Mouse (Mus musculus): ENCODE measurements around the gene Gm17087.

Gm17087 gene

DNA sequence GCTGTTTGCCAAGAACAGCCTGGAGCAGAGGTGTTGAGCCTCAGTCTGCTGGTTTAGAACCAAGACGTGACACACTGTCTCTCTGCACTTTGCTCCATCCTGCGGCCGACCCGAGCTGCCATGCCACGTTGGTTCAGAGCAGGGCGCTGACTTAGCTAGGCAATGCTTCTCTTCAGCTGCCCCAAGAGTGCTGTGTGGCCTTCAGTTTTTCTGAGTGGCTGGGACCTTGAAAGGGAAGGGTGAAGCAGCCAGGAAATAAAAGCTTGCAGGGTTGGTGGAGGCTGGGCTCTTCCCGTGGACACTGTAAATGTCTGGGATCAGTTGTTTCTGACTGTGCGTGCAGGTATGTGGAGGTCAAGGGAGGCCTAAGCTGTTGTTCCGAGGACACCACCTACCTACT, 20.4 kb downstream of the Gm17087 start:
- no peak for DNase-seq (ENCODE audit: low spot score in 2 of 2)

DNA sequence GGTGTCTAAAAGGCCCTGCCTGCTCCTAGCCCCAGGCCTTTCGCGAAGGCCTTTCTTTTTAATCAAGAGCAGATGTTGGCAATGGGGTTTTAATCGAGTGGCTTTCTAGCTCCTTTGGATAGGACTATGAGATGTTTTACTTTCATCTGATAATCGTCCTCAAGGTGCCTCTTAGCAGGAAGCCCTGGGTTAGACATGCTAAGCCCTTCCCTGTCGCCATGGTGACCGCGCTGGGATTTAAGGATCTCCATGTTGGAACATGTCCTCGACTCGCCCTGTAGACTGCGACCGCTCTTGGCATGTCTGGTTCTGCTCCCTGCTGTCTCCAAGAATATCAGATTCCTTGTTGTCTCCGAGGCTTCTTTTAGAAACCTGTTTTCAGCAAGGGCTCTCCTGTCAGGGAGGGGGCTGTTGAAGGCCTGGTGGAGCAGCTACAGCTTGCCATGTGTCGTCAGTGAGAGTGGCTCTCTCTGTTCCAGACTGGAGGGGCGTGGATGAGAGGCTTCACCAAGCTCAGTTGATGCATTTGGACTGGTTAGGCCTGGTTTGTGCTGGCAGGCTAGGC, 24.7 kb downstream of the Gm17087 start:
- DNase-seq (ENCODE audit: low spot score in 2 of 2): peak; percentile 51 to 71

DNA sequence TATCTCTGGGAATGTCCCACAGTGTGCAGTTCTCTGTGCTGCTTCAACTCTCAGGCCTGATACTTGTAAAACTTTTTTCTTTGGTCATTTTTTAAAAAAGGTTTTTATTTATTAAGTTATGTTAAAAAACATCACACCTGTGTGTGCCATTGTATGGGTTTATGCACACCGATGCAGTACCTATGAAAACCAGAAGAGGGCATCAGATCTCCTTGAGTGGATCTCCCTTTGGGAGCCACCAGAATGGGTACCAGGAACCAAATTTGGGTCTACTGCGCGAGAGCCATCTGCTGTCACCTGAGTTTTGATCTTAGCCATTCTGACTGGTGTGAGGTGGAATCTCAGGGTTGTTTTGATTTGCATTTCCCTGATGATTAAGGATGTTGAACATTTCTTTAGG, 28.6 kb downstream of the Gm17087 start:
- DNase-seq (ENCODE audit: low spot score in 2 of 2): no peak

DNA sequence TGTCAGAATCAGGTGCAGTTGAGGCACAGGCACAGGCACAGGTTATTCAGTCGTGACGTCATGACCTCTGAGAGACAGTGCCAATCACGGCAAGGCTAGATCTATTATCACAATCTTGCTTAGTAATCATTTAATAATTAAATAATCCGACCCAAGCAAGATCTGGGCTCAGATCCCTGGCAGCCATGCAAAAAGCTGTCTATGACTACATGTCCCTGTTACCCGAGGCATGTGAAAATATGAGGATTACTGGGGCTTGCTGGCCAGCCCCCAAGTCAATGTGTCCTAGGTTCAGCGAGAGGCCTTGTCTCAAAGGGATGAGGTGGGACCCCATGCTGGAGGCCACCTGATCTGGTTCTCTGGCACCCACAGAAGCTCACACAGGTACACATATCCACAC, 30.2 kb downstream of the Gm17087 start:
- no peak for DNase-seq (ENCODE audit: low spot score in 2 of 2)

DNA sequence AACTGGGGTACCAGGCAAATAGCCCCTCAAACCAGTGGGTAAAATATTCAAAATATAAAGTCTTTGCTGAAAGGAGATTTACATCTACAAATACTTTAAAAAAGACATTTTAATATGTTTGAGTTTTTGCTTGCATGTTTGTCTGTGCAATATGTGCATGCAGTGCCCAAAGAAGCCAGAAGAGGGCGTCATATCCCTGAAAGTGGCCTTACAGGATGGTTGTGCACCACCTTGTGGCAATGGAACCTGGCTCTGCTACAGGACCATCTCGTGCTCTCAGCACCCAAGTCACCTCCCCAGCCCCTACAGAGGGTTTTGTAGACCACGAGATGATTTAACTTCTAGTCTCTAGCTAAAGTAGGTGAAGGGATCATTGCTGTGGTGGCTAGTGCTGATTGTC, 32.9 kb downstream of the Gm17087 start:
- DNase-seq (ENCODE audit: low spot score in 2 of 2): no peak

DNA sequence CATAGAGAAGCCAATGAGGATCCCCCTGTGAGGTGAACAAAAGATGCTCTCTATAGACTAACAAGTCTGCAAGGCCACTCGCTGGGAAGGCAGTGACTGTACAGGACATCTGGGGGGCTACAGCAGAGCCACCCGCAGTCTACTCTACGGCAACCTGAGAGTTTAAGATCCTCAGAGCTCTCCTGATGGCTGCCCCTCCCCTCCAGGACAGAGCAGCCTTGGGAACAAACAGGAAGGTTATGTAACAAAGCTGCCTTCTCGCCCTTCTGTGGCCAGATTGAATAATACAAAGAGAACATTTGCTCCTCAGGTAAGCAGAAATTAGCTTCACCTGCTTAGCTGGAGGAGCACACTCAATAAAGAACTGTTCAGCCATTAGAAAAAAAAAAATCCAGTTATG, 34.1 kb downstream of the Gm17087 start:
- no peak for DNase-seq (ENCODE audit: low spot score in 2 of 2)

DNA sequence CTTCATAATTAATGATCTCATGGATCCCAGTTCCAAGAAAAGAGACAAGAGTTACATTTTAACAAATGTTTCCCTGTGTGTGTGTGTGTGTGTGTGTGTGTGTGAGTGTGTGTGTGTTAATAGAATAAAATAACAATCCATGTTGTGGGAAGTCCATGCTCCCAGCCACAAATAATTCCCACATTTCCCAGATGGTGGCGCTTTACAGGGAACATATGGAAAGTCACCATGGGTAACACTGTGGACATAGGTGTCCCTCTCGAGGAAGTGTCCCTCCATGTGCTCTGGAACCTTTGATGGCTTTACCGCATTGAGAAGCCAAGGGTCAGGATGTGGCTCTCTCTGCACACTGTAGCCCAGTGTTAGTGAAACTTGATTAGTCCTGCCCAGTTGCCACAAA, 38.1 kb downstream of the Gm17087 start:
- DNase-seq (ENCODE audit: low spot score in 2 of 2): no peak

GRCm38 (mm10) chr17:8526815-8527261, 39.9 kb downstream of the Gm17087 start:
- no peak for DNase-seq (ENCODE audit: low spot score in 2 of 2)

DNA sequence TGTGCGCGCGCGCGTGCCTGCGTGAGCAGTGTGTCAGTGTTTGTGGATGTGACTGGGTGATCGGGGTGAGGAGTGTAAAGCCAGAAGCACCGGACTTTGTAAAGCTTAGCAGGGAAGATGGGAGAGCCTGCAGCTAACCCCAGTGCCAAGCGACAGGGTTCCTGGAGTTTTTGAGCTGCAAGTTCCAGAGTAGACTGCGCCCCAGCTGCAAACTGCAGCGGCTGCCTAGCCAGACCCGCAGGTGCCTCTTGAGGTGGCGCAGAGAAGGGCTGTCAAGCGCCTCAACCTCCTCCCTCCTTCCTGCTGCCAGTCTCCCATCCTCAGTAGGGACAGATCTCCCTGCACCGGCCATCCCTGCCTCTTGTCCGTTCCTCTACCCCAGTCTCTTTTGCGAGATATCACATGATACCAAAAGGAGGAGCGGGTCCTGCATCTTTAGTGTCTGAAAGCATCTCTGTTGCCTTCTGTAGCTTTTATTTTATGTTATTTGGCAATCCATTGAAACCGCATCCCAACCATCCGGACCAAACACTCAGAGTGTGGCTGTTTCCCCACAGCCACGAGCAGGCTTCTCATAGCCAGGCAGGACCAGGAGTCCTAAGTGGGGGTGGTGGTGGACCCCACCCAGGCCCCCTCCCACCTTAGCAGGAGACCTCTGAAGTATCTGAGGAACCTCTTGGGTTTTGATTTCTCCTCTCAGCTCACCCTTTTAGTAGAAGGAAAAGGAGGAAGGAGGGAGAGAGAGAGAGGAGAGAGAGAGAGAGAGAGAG, 40.6 kb downstream of the Gm17087 start:
- no peak for DNase-seq (ENCODE audit: low spot score in 2 of 2)

DNA sequence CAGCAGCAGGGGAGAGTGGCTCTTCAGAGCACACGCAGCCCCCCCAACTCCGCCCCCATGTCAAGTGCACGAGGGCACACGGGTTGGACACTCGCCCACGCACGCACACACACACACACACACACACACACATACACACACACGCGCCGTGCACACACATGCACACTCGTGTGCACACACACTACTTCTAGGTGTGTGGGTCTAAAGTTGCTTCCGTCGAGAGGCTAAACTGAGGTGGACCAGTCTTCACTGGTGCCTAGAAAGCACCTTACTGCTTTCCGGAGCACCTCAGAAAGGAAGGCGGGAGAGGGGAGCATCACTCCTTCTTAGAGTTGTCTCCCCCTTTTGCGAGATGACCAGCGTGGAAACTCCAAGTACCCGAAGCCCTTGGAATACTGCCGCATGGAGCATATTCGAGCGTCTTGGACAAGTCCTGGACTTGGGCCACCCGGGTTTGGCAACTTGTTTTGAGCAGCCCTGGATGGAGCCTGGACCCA, 41.5 kb downstream of the Gm17087 start, which contains the start of gene Pde10a:
Gene Pde10a (plus strand): TSS at position 148 of the 497 bp plus-strand sequence.
- peak; percentile 61 to 65 for DNase-seq (ENCODE audit: low spot score in 2 of 2)

- DNase-seq (ENCODE audit: low spot score in 2 of 2): peak; percentile 93 to 96
These were observed 42.2 kb downstream of the Gm17087 start for GRCm38 (mm10) chr17:8524387-8525165.

GRCm38 (mm10) chr17:8523986-8524385, 42.8 kb downstream of the Gm17087 start:
- peak in 1 of 2 experiments; percentile 54 for DNase-seq (ENCODE audit: low spot score in 2 of 2)

DNA sequence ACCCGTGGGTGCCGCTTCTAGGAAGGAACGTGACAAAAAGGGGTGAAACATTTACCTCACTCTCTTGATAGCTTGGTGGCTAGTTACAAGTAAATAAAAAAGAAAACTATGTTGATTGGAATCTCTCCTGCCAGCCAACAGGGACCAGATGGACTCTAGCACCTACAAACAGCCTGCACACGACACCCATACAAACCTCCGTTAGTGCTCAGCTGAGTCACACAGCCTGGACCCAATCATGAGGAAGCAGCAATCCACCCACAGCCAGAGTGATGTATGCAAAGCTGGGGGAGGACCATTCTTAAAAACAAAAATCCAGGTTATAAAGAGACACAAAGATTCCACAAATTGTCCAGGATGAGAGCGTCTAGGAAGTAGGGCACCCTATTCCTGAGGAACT, 50.7 kb downstream of the Gm17087 start:
- DNase-seq (ENCODE audit: low spot score in 2 of 2): peak in 1 of 2 experiments; percentile 50
